Mouse (Mus musculus) CD8-positive naive resting alpha-beta T cell, adult 57 days (primary cell): ENCODE results near the gene AI467606. TPM values are rescaled to one million over a fixed set of nuclear protein-coding genes. Genes with fewer than 3 reads are reported as not detected.

Experiments
- total RNA-seq: library from RNA; stranded (reverse); gene quantifications from one replicate; pipeline ENCODE4 v1.2.4, GENCODE M21; 2023

The AI467606 gene
- 73.9 TPM for total RNA-seq

GRCm38 (mm10) chr7:127091114-127091896 lies at the start of gene AI467606:
Gene AI467606 (plus strand): TSS chr7:127091359.

GRCm38 (mm10) chr7:127041851-127042672 lies 49.1 kb upstream of the AI467606 start, which contains the start of gene Kif22:
Gene Kif22 (minus strand): TSS chr7:127042471.

GRCm38 (mm10) chr7:127087278-127088010 lies 3.7 kb upstream of the AI467606 start, which contains the start of gene Zg16:
Gene Zg16 (minus strand): TSS chr7:127087328.

DNA sequence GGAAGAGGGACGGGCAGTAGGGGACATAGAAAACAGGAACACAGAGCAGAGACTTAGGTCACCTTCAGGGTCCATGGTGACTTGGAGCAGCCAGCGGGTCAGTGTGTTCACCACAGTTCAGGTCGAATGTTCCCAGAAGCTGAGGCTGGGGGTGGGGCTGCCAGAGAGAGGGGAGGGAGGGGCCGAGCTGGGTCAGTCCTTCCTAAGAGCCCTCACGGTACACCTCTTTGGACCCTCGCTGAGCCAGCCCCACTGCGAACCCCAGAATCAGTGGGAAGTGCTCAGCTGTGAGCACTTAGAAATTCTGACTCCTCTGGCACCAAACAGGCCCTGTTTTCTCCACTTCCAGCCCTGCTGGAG lies 30.7 kb downstream of the AI467606 start, which contains the start of gene Qprt:
Gene Qprt, minus strand, starts transcription at position 316 of the 360 bp plus-strand sequence.

GRCm38 (mm10) chr7:127137262-127138017 lies 46.3 kb downstream of the AI467606 start, which contains the start of gene Spn:
Gene Spn (minus strand): TSS chr7:127137823.

Other genes with a start within 250 kb of the AI467606 start
- gene Doc2a, start 243.9 kb upstream of the AI467606 start, total RNA-seq = not detected
- 31.9 TPM for gene Hirip3, start 229.4 kb upstream of the AI467606 start, total RNA-seq
- 55.6 TPM for gene Ino80e, start 229.0 kb upstream of the AI467606 start, total RNA-seq
- 95.7 TPM for gene Taok2, start 206.7 kb upstream of the AI467606 start, total RNA-seq
- gene Tmem219, start 168.4 kb upstream of the AI467606 start, total RNA-seq = 26.0 TPM
- 36.8 TPM for gene Kctd13, start 162.5 kb upstream of the AI467606 start, total RNA-seq
- gene Asphd1, start 141.8 kb upstream of the AI467606 start, total RNA-seq = not detected
- 6.5 TPM for gene Sez6l2, start 140.8 kb upstream of the AI467606 start, total RNA-seq
- gene Cdipt, start 115.4 kb upstream of the AI467606 start, total RNA-seq = 125 TPM
- gene Cdiptos, start 115.3 kb upstream of the AI467606 start, total RNA-seq = not detected
- gene Mvp, start 76.7 kb upstream of the AI467606 start, total RNA-seq = 25.6 TPM
- gene Pagr1b, start 74.9 kb upstream of the AI467606 start, total RNA-seq = not detected
- gene Pagr1a, start 74.0 kb upstream of the AI467606 start, total RNA-seq = 3.0 TPM
- gene Gm42742, start 70.3 kb upstream of the AI467606 start, total RNA-seq = 43.4 TPM
- gene Prrt2, start 70.1 kb upstream of the AI467606 start, total RNA-seq = 2.1 TPM
- gene Maz, start 64.3 kb upstream of the AI467606 start, total RNA-seq = 202 TPM
- 2.7 TPM for gene Kif22, start 48.9 kb upstream of the AI467606 start, total RNA-seq
- 4.4 TPM for gene Zg16, start 4.0 kb upstream of the AI467606 start, total RNA-seq
- 37.4 TPM for gene Qprt, start 30.9 kb downstream of the AI467606 start, total RNA-seq
- gene Spn, start 46.5 kb downstream of the AI467606 start, total RNA-seq = 313 TPM
- gene Cd2bp2, start 104.7 kb downstream of the AI467606 start, total RNA-seq = 70.5 TPM
- 51.7 TPM for gene Tbc1d10b, start 117.1 kb downstream of the AI467606 start, total RNA-seq
- 24.1 TPM for gene Mylpf, start 117.5 kb downstream of the AI467606 start, total RNA-seq
- 9.8 TPM for gene Zfp553, start 141.7 kb downstream of the AI467606 start, total RNA-seq
- 581 TPM for gene Sept1, start 141.8 kb downstream of the AI467606 start, total RNA-seq
- gene Zfp771, start 152.9 kb downstream of the AI467606 start, total RNA-seq = 15.3 TPM
- 20.0 TPM for gene Dctpp1, start 169.3 kb downstream of the AI467606 start, total RNA-seq
- 27.3 TPM for gene Sephs2, start 182.7 kb downstream of the AI467606 start, total RNA-seq
- 187 TPM for gene Itgal, start 204.9 kb downstream of the AI467606 start, total RNA-seq